8 mouse cellular contexts compared by ENCODE assay signal in genomic region chr5:66745390-66745995, GRCm38 (mm10). TPM values are rescaled to one million over a fixed set of nuclear protein-coding genes. Genes with fewer than 3 reads are reported as not detected.
DNase-seq lines count a peak whose midpoint lies in the region; ATAC-seq and TF ChIP-seq lines count a peak whose summit lies in the region.

Gene Limch1, plus strand, starts transcription at chr5:66745827.

- H3K27me3 ChIP-seq in hindbrain, embryonic 15.5 days = no peaks in the 10 kb centered on the region
- H3K27me3 ChIP-seq in small intestine, adult 2 months (ENCODE audit: control insufficient read depth, insufficient read depth, low read length) = peaks cover 5% of the 10 kb centered on the region; the same call in 1 of the 2 replicates

- peaks cover 29% of the 10 kb centered on the region for H3K4me1 ChIP-seq in hindbrain, embryonic 15.5 days (replicated peaks)
- H3K4me1 ChIP-seq in small intestine, adult 2 months (ENCODE audit: control insufficient read depth, insufficient read depth, insufficient read length, low read length) = peaks cover 3% of the 10 kb centered on the region; the same call in 1 of the 2 replicates

- peak; percentile 87 for ATAC-seq in hindbrain, embryonic 15.5 days (ENCODE audit: low FRiP score, low read depth)
- ATAC-seq in megakaryocyte progenitor cell, adult 5-6 weeks (replicated peaks; ENCODE audit: poor library complexity) = no peak

- no peaks in the 10 kb centered on the region for H3K9me3 ChIP-seq in hindbrain, embryonic 15.5 days

- peak within 1 kb of the TSS; percentile 90 for H3K27ac ChIP-seq in hindbrain, embryonic 15.5 days (replicated peaks)
- H3K27ac ChIP-seq in small intestine, adult 2 months (ENCODE audit: insufficient read depth, low read depth, low read length) = no peak within 1 kb of the TSS

- peak; percentile 92 for DNase-seq in adrenal gland, postnatal 14 days
- peak; percentile 85 to 89 for DNase-seq in cerebellum, postnatal 25 days
- DNase-seq in gastrocnemius, postnatal 10 days = peak; percentile 85
- peak; percentile 63 to 77 for DNase-seq in left cerebral cortex, adult 18-20 months (ENCODE audit: low spot score in 2 of 2)
- peak; percentile 81 for DNase-seq in lung, postnatal 14 days

- peak within 1 kb of the TSS; percentile 86 for H3K4me2 ChIP-seq in hindbrain, embryonic 15.5 days

- under 1% methylated on average over 48 of the region's 50 CpGs for WGBS in hindbrain, embryonic 15.5 days
- WGBS in small intestine, adult 2 months = 2% methylated on average over 50 of the region's 50 CpGs

- no peak for TF ChIP-seq POLR2A in small intestine, adult 2 months (IDR thresholded peaks at IDR 0.05; ENCODE audit: low read depth, low read length)

- H3K36me3 ChIP-seq in hindbrain, embryonic 15.5 days = no peaks in the 10 kb centered on the region
- H3K36me3 ChIP-seq in small intestine, adult 2 months (ENCODE audit: control insufficient read depth, insufficient read depth, low read length) = no peaks in the 10 kb centered on the region

- no peak for TF ChIP-seq CTCF in small intestine, adult 2 months (IDR thresholded peaks at IDR 0.05; ENCODE audit: extremely low read depth, insufficient read length, insufficient replicate concordance, low read depth, low read length)

- H3K9ac ChIP-seq in hindbrain, embryonic 15.5 days = peak within 1 kb of the TSS; percentile 90

- H3K4me3 ChIP-seq in hindbrain, embryonic 15.5 days = peak within 1 kb of the TSS; percentile 86
- peak within 1 kb of the TSS; percentile 67 for H3K4me3 ChIP-seq in small intestine, adult 2 months (ENCODE audit: low read depth, low read length)

RNA-seq across cellular contexts. Expression of gene Limch1, which starts in this region (rescaled TPM):
- total RNA-seq in adrenal gland, postnatal 14 days (2021) = 90.6 and 96.8 TPM in 2 replicates
- 100 to 1,000 TPM; 166 to 172 TPM for total RNA-seq in gastrocnemius, postnatal 10 days (2021)
- polyA plus RNA-seq in hindbrain, embryonic 15.5 days (2015; fragmentation: Nextera tagmentation; extraction: Ambion mirVana) = 49.3 and 50.7 TPM in 2 replicates
- 100 to 1,000 TPM; 120 to 123 TPM for total RNA-seq in left cerebral cortex, adult 18-20 months (2021)
- 1.0 and 1.5 TPM in 2 replicates for polyA plus RNA-seq in small intestine, adult 2 months (2012; rRNA removed)
- not detected in 2 replicates for total RNA-seq in megakaryocyte progenitor cell, adult 5-6 weeks (2015)
- not detected in 2 replicates for total RNA-seq in megakaryocyte progenitor cell, adult 5-6 weeks (2017)

Comparison
In these comparisons a context has a peak if more than half of its experiments do, and no peak if none do; other contexts are left out.
1. RNA of gene Limch1 (total RNA-seq): 166 to 172 TPM in gastrocnemius, postnatal 10 days, 120 to 123 TPM in left cerebral cortex, adult 18-20 months and 90.6 to 96.8 TPM in adrenal gland, postnatal 14 days; not detected in megakaryocyte progenitor cell, adult 5-6 weeks; every median in the first group is over 10 times any median in the second.
2. RNA of gene Limch1 (polyA plus RNA-seq): 49.3 to 50.7 TPM in hindbrain, embryonic 15.5 days; 1.0 to 1.5 TPM in small intestine, adult 2 months; every median in the first group is over 10 times any median in the second.
3. Peak in every context shown above with its lines, with median percentiles within 50 percentile points of each other: DNase-seq.